Mouse (Mus musculus) liver, embryonic 11.5 days (tissue): ENCODE results near the gene B230104I21Rik. TPM values are rescaled to one million over a fixed set of nuclear protein-coding genes. Genes with fewer than 3 reads are reported as not detected.
A peak's percentile ranks its signal among the peaks of the same experiment; 100 is the strongest.

Experiments
- ATAC-seq: fragments of 200-750 bp; cut with Nextera tagmentation; replicated peaks from 2 replicates; pipeline ENCODE4 v1.8.0; 2017; ENCODE audit warnings: moderate number of reproducible peaks, mild to moderate bottlenecking, moderate TSS enrichment, moderate library complexity; ENCODE audit not compliant: low FRiP score
- DNase-seq: peaks from one replicate; pipeline ENCODE4 v3.0.0-alpha.2; 2017; ENCODE audit warnings: low spot score
- H3K27ac ChIP-seq: fragments of 300-500 bp; sonication (generic); 2 replicates; pipeline ENCODE4 v1.5.1; 2014; ENCODE audit warnings: mild to moderate bottlenecking, low read depth, low read length, control low read depth
- H3K27me3 ChIP-seq: fragments of 300-500 bp; sonication (generic); replicated peaks from 2 replicates; pipeline ENCODE4 v1.6.1; 2014; ENCODE audit warnings: low read length, mixed read lengths; ENCODE audit not compliant: control insufficient read depth, insufficient read depth
- H3K36me3 ChIP-seq: fragments of 300-500 bp; sonication (generic); 2 replicates; pipeline ENCODE4 v1.6.1; 2014; ENCODE audit warnings: mild to moderate bottlenecking, low read length, moderate library complexity, mixed read lengths; ENCODE audit not compliant: control insufficient read depth, insufficient read depth
- H3K4me1 ChIP-seq: fragments of 300-500 bp; sonication (generic); replicated peaks from 2 replicates; pipeline ENCODE4 v1.6.1; 2014; ENCODE audit warnings: low read length, mixed read lengths; ENCODE audit not compliant: control insufficient read depth, insufficient read depth
- H3K4me2 ChIP-seq: fragments of 300-500 bp; sonication (generic); 2 replicates; pipeline ENCODE4 v1.6.1; 2014; ENCODE audit warnings: mild to moderate bottlenecking, control low read depth, moderate library complexity
- H3K4me3 ChIP-seq: fragments of 300-500 bp; sonication (generic); 2 replicates; pipeline ENCODE4 v1.5.1; 2014; ENCODE audit warnings: low read depth, low read length, control low read depth
- H3K9ac ChIP-seq: fragments of 300-500 bp; sonication (generic); 2 replicates; pipeline ENCODE4 v1.6.1; 2014; ENCODE audit warnings: low read depth, low read length, control low read depth
- H3K9me3 ChIP-seq: fragments of 300-500 bp; sonication (generic); 2 replicates; pipeline ENCODE4 v1.6.1; 2016; ENCODE audit warnings: low read length, inconsistent platforms, mixed read lengths; ENCODE audit not compliant: control insufficient read depth
- WGBS: fragments of 180-500 bp; shearing (Covaris S2); extraction: QIAGEN DNeasy Blood & Tissue Kit; methylation state at CpG from one replicate; pipeline ENCODE4 v1.1.7; 2014; 5-methylcytosine and 5-hydroxymethylcytosine counted together
- polyA plus RNA-seq: library from polyadenylated mRNA; unstranded; fragments of >200 nt; fragmentation: Nextera tagmentation; extraction: Ambion mirVana; gene quantifications from 2 replicates; pipeline ENCODE4 v1.2.1, GENCODE M21; 2014

B230104I21Rik gene
- polyA plus RNA-seq, result not detected in 2 replicates

DNA sequence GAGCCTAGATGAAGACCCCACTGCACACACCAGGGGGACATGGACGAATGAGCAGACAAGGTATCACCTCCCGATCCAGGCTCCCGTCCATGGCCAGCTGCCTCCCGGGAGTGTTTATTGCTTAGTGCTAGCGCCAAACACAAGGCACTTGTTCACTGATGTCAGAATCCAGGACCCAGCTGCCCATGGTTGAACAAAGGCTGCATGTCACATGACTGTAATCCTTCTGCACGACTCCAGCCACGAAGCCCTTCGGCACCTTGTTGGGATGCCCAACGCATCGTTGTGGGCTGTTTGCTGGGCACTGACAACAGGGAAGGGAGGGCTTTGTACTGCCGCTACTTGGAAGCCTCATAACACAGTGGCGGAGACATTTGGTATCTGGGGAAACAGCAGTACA is at the start of gene B230104I21Rik:
B230104I21Rik (plus strand) TSS at position 367 of the 400 bp plus-strand sequence.
- no peaks in the 10 kb centered on the region for H3K36me3 ChIP-seq
- peak within 1 kb of the TSS; percentile 57 for H3K4me2 ChIP-seq
- no peaks in the 10 kb centered on the region; the same call in 1 of the 2 replicates for H3K27me3 ChIP-seq
- peak within 1 kb of the TSS; percentile 31 for H3K4me3 ChIP-seq
- 0 out of 2 replicates have a peak within 1 kb of the TSS, but pooled peaks have one; percentile 25 for H3K9ac ChIP-seq
- ATAC-seq (no peak), DNase-seq (no peak)
- H3K4me1 ChIP-seq, result peaks cover 8% of the 10 kb centered on the region; the same call in 1 of the 2 replicates
- H3K27ac ChIP-seq, result no peak within 1 kb of the TSS; the same call in 1 of the 2 replicates
- no peaks in the 10 kb centered on the region for H3K9me3 ChIP-seq
- WGBS, result 81% methylated on average over 12 of the region's 12 CpGs

DNA sequence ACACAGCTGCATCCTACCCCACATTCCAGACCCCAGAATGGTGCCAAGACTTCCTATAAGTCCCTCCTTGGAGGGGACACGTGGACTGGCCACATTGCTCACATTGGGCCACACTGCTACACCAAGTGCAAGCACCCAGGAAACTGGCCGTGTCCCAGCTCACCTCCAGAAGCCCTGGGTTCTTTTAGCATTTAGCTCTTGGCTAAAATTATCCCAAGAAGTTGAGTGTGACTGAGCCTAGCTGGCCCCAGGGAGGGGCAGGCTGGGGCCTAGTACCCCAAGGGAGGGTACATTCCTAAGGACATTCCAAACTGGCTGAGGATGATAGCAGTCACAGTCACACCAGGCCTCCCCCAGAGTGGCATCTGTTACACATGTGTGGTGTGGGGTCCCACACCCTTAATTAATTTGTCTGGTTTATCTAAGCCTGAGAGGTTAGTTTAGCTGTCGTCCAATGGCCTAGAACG is 42.2 kb upstream of the B230104I21Rik start:
- peak; percentile 13; the same call in 1 of the 2 replicates for ATAC-seq

DNA sequence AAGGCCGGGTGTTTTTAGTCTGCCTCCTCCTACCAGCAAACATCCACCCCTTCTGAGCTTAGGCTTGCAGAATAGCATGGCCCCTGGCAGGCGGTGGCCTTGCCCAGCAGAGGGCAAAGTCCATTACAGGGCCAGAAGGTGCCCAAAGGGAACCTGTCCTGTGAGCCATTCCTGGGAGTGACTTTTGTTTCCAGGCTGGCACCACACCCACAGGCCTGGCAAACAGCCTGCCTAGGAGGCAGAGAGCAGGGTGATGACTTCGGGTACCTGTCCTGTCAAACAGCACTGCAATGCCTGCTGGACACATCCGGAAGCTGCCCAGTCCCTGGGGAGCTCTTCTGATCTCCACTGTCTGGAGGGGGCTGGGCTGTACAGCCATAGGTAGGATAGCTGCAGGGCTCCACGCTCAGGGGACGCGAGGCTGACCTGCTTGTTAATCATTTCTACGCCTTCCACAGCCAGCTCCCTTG is 41.6 kb upstream of the B230104I21Rik start:
- DNase-seq (no peak), ATAC-seq (peak; percentile 63)
- Histone ChIP-seq H3K9me3 (no peaks in the 10 kb centered on the region), H3K4me2 (peak overlapping the region; percentile 14), H3K9ac (no peak overlapping the region), H3K4me1 (peaks cover 15% of the 10 kb centered on the region), H3K4me3 (no peak overlapping the region), H3K36me3 (no peaks in the 10 kb centered on the region), H3K27me3 (peaks cover 11% of the 10 kb centered on the region), H3K27ac (peak overlapping the region; percentile 47)
- WGBS, result 55% methylated on average over 8 of the region's 8 CpGs

More for the DNA sequence above, 42.2 kb upstream of the B230104I21Rik start:
- Histone ChIP-seq H3K36me3 (no peaks in the 10 kb centered on the region), H3K27me3 (peaks cover 5% of the 10 kb centered on the region), H3K4me3 (no peak overlapping the region), H3K9me3 (no peaks in the 10 kb centered on the region), H3K4me2 (no peak overlapping the region), H3K9ac (no peak overlapping the region), H3K4me1 (peaks cover 15% of the 10 kb centered on the region), H3K27ac (peak overlapping the region; percentile 47)
- 55% methylated on average over 4 of the region's 4 CpGs for WGBS
- DNase-seq, result no peak

DNA sequence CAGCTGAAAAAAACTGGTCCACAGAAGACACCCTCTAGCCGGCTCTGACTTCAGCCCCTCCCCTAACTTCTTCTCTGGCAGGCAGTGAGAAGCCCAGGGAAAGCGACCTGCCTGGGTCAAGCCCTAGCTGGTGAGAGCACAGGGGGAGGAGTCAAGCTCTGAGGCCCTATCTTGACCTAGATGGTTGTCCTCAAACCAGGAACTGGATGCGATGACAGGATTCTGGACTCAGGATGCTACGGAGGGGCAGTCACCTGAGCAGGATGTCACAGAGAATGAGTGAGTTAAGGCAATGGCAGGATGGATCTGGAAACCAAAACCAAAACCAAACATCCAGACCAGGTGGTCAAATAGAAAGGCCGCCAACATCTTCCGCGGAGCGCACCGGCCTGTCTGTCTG is 38.2 kb upstream of the B230104I21Rik start:
- Histone ChIP-seq H3K9ac (no peak overlapping the region), H3K27ac (no peak overlapping the region), H3K4me1 (peaks cover 15% of the 10 kb centered on the region), H3K4me3 (no peak overlapping the region), H3K4me2 (no peak overlapping the region; the same call in 1 of the 2 replicates), H3K9me3 (no peaks in the 10 kb centered on the region), H3K27me3 (peaks cover 31% of the 10 kb centered on the region), H3K36me3 (no peaks in the 10 kb centered on the region)
- no peak for DNase-seq
- WGBS, result 28% methylated on average over 9 of the region's 9 CpGs
- no peak; the same call in 1 of the 2 replicates for ATAC-seq

DNA sequence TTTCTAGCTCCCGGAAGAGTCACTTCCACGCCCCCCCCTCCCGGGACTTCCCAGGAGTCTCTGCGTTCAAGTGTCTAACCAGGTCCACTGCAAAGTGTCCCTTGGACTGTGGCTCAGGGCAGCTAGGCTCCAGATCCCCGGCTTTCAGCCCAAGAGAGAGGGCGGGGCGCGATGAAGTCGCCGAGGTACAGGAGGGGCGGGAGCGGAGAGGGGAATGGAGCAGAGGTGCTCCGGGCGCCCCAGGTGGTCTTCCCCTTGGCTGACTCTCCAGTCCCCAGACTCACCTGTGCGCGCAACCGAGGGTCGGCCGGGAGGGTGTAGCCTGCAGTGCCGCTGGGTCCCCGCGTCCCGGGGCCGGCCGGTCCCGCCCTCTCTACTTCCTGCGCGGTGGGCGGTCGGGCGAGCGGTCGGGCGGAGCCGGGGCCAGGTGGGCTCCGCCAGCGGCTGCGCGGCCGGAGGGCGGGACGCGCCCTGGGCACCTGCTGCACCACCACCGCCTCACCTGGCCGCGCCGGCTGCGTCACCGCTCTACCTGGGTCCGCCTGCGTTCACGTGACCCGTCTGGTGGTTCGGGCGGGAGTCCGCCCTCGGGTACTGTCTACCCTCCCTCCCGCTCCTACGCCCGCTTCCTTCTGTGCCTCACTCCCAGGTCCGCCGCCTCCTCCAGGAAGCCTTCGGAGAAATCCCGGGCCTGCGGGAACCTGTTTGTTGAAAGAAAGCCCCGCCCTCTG is 36.2 kb upstream of the B230104I21Rik start:
- 2% methylated on average over 62 of the region's 66 CpGs for WGBS
- H3K4me2 ChIP-seq, result peak overlapping the region; percentile 68
- no peaks in the 10 kb centered on the region for H3K9me3 ChIP-seq
- 0 out of 2 replicates have a peak, but pooled peaks have one; percentile 25 for ATAC-seq
- DNase-seq, result peak; percentile 44
- peaks cover 31% of the 10 kb centered on the region for H3K27me3 ChIP-seq
- no peaks in the 10 kb centered on the region for H3K36me3 ChIP-seq
- H3K27ac ChIP-seq, result no peak overlapping the region
- H3K4me1 ChIP-seq, result peaks cover 3% of the 10 kb centered on the region; the same call in 1 of the 2 replicates
- peak overlapping the region; percentile 54 for H3K4me3 ChIP-seq
- H3K9ac ChIP-seq, result 0 out of 2 replicates have a peak overlapping the region, but pooled peaks have one; percentile 25

DNA sequence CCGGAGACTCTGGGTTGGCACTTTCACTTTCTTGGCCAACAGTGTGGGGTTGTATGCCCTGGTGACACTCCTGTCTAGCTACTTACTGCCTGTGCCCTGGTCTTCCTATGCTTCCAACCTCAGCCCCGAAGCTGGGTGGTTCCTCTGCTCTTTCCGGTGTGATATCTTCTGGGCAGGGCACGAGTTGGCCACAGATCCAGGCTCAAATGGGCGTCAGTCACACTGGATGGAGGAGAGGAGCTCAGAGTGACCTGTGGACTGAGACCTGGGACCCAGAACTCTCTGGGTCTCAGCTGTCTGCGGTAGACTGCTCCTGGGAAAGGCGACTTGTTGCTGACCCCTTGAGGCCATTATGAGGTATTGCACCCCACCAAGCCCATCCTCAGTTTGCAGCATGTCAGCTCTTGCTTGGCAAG is 34.5 kb upstream of the B230104I21Rik start, which contains the start of gene Arhgef16:
Arhgef16 (minus strand) TSS at position 211 of the 416 bp plus-strand sequence.
- Histone ChIP-seq H3K27me3 (peaks cover 31% of the 10 kb centered on the region), H3K9ac (no peak within 1 kb of the TSS), H3K4me2 (no peak within 1 kb of the TSS), H3K4me1 (peaks cover 3% of the 10 kb centered on the region; the same call in 1 of the 2 replicates), H3K27ac (no peak within 1 kb of the TSS), H3K4me3 (no peak within 1 kb of the TSS), H3K36me3 (no peaks in the 10 kb centered on the region), H3K9me3 (no peaks in the 10 kb centered on the region)
- 20% methylated on average over 7 of the region's 7 CpGs for WGBS
- ATAC-seq (peak; percentile 63), DNase-seq (peak; percentile 50)

DNA sequence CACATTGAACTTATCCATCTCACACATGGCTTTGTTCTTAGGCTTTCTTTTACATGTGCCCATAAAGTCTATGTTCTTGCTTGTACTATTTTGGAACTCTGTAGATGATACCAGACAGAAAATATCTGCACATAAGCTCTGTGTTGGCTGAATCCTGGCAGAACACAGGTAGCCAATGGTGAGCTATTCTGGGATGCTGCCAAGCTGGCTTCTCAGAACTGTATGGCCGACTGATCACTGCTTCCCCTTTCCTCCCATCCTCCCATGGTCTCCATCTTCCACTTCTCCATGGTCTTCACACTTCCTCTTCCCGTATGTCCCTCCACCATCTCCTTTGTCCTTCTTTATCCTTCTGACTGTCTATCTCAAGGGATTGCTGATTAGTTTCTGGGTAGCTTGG is 26.8 kb upstream of the B230104I21Rik start:
- H3K36me3 ChIP-seq, result no peaks in the 10 kb centered on the region
- no peak overlapping the region for H3K27ac ChIP-seq
- no peak overlapping the region for H3K4me3 ChIP-seq
- ATAC-seq, result no peak
- no peaks in the 10 kb centered on the region for H3K9me3 ChIP-seq
- no peaks in the 10 kb centered on the region for H3K4me1 ChIP-seq
- no peak for DNase-seq
- no peaks in the 10 kb centered on the region for H3K27me3 ChIP-seq
- WGBS, result 66% methylated on average over 2 of the region's 2 CpGs
- no peak overlapping the region for H3K4me2 ChIP-seq
- H3K9ac ChIP-seq, result no peak overlapping the region

DNA sequence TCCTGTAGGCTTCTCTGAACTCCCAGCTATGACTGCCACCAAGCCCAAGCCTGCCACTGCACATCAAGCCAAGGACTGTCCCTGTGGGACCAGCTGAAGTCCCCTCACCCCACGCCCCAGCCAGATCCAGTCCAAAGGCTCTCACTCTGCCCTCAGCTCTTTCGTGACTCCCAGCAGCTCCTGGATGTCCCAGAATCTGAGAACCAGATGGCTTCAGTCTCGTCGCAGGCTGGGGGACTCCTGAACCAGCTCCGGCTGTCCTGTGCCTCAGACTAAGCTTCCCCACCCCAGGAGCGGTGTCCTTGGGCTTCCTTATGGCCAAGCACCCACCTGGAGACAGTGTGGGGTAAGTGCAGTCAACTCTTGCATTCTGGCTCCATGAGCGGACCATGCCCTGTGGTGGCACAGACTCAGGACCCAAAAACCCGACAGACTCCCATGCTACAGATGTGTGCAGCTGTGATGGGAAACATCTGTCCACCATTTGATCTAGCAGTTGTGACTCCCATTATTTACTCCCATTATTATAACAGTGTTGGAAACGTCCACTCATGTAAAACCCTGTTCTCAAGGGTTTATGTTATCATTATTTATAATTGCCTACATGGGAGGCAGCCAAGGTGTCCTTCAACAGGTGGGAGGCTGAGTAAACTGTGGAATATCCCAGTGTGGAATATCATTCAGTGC is 25.2 kb upstream of the B230104I21Rik start:
- Histone ChIP-seq H3K4me1 (no peaks in the 10 kb centered on the region), H3K4me3 (no peak overlapping the region), H3K4me2 (no peak overlapping the region), H3K36me3 (no peaks in the 10 kb centered on the region), H3K27me3 (no peaks in the 10 kb centered on the region), H3K9ac (no peak overlapping the region), H3K27ac (no peak overlapping the region), H3K9me3 (no peaks in the 10 kb centered on the region)
- no peak for ATAC-seq
- 69% methylated on average over 9 of the region's 9 CpGs for WGBS
- no peak for DNase-seq
